Mouse (Mus musculus): ENCODE results near the gene Plcb4. TPM values are rescaled to one million over a fixed set of nuclear protein-coding genes. Genes with fewer than 3 reads are reported as not detected.

Gene Plcb4
- polyA plus RNA-seq, 1 experiment from 2014 or later, result 16.7 TPM

DNA sequence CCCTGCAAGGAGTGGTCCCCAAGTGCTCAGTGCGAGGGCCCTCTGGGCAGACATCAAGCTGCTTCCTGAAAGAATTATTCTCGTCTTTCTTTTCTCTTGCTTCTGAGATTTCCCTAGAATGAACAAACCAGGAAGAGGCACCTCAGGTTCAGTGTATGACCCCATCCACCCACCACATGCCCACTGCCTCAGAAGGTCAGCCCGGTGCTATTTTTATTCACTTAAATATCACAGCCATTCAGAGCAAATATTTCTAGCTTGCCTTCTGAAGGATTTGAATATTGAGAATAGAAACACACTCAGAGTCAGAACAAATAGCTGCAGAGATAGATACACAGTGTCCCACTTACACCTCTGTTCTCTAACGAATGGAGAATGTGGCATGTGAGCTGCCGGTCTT is 193.2 kb downstream of the Plcb4 start:
- Histone ChIP-seq H3K9me3 (ENCODE audit: control insufficient read depth, low read length) (no peaks in the 10 kb centered on the region), H3K9ac (ENCODE audit: low read length) (no peak overlapping the region), H3K36me3 (ENCODE audit: control insufficient read depth, insufficient read depth, low read length) (no peaks in the 10 kb centered on the region), H3K4me2 (ENCODE audit: low read depth) (no peak overlapping the region), H3K4me1 (ENCODE audit: control insufficient read depth, insufficient read depth, low read length) (no peaks in the 10 kb centered on the region), H3K4me3 (ENCODE audit: low read depth, low read length) (no peak overlapping the region), H3K27me3 (ENCODE audit: control insufficient read depth, insufficient read depth, low read length) (no peaks in the 10 kb centered on the region), H3K27ac (ENCODE audit: low read depth, low read length) (no peak overlapping the region)
- DNase-seq (ENCODE audit: low spot score) (no peak), ATAC-seq (ENCODE audit: insufficient read depth, low FRiP score, low TSS enrichment) (no peak)
- 92% methylated on average over 5 of the region's 5 CpGs for WGBS

- 95% methylated on average over 2 of the region's 2 CpGs for WGBS
- no peak for DNase-seq (ENCODE audit: low spot score)
These were observed 194.3 kb downstream of the Plcb4 start for GRCm38 (mm10) chr2:135853085-135853484.

GRCm38 (mm10) chr2:135854059-135854458 is 195.2 kb downstream of the Plcb4 start:
- H3K9ac ChIP-seq (ENCODE audit: low read length), result no peak overlapping the region
- H3K27ac ChIP-seq (ENCODE audit: low read depth, low read length), result no peak overlapping the region
- no peak overlapping the region for H3K4me3 ChIP-seq (ENCODE audit: low read depth, low read length)
- DNase-seq (ENCODE audit: low spot score) (no peak), ATAC-seq (ENCODE audit: insufficient read depth, low FRiP score, low TSS enrichment) (no peak)
- H3K4me1 ChIP-seq (ENCODE audit: control insufficient read depth, insufficient read depth, low read length), result no peaks in the 10 kb centered on the region
- no peak overlapping the region for H3K4me2 ChIP-seq (ENCODE audit: low read depth)
- H3K36me3 ChIP-seq (ENCODE audit: control insufficient read depth, insufficient read depth, low read length), result no peaks in the 10 kb centered on the region
- 90% methylated on average over 2 of the region's 2 CpGs for WGBS
- no peaks in the 10 kb centered on the region for H3K27me3 ChIP-seq (ENCODE audit: control insufficient read depth, insufficient read depth, low read length)
- no peaks in the 10 kb centered on the region for H3K9me3 ChIP-seq (ENCODE audit: control insufficient read depth, low read length)

More at GRCm38 (mm10) chr2:135853085-135853484, 194.3 kb downstream of the Plcb4 start:
- no peak overlapping the region for H3K4me2 ChIP-seq (ENCODE audit: low read depth)
- H3K36me3 ChIP-seq (ENCODE audit: control insufficient read depth, insufficient read depth, low read length), result no peaks in the 10 kb centered on the region
- ATAC-seq (ENCODE audit: insufficient read depth, low FRiP score, low TSS enrichment), result no peak
- no peak overlapping the region for H3K9ac ChIP-seq (ENCODE audit: low read length)
- H3K27ac ChIP-seq (ENCODE audit: low read depth, low read length), result no peak overlapping the region
- H3K27me3 ChIP-seq (ENCODE audit: control insufficient read depth, insufficient read depth, low read length), result no peaks in the 10 kb centered on the region
- H3K9me3 ChIP-seq (ENCODE audit: control insufficient read depth, low read length), result no peaks in the 10 kb centered on the region
- no peak overlapping the region for H3K4me3 ChIP-seq (ENCODE audit: low read depth, low read length)
- H3K4me1 ChIP-seq (ENCODE audit: control insufficient read depth, insufficient read depth, low read length), result no peaks in the 10 kb centered on the region

DNA sequence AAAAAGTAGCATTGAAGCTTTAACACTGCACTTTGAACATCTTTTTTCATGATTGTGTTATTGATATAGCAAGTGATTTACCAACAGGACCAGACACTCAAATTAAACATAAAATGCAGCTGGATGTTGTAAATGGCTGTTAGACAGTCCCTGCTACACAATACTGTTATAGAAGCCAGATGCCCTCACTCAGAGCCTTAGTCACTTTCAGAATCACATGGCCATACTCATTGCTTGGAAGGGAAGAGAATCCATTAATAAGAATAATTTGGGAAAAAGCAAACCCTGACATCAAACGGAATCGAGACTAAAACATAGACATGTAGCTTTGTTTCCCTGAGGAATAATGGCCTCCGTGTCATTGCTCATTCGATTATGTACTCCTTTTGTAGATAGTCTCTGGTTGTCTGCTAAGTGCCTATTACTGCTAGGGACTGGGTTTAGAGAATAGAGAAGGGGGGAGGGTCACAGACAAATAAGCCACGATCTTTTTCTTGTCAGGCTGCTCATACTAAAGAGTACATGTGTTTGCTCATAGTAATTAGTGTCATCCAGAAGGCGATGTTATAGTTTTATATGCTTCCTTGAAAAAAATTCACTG is 197.2 kb downstream of the Plcb4 start:
- DNase-seq (ENCODE audit: low spot score) (no peak), ATAC-seq (ENCODE audit: insufficient read depth, low FRiP score, low TSS enrichment) (no peak)
- H3K36me3 ChIP-seq (ENCODE audit: control insufficient read depth, insufficient read depth, low read length), result no peaks in the 10 kb centered on the region
- H3K27me3 ChIP-seq (ENCODE audit: control insufficient read depth, insufficient read depth, low read length), result no peaks in the 10 kb centered on the region
- WGBS, result 62% methylated on average over 6 of the region's 6 CpGs
- H3K4me2 ChIP-seq (ENCODE audit: low read depth), result no peak overlapping the region
- no peak overlapping the region for H3K9ac ChIP-seq (ENCODE audit: low read length)
- H3K27ac ChIP-seq (ENCODE audit: low read depth, low read length), result no peak overlapping the region
- no peaks in the 10 kb centered on the region for H3K4me1 ChIP-seq (ENCODE audit: control insufficient read depth, insufficient read depth, low read length)
- H3K4me3 ChIP-seq (ENCODE audit: low read depth, low read length), result no peak overlapping the region
- no peaks in the 10 kb centered on the region for H3K9me3 ChIP-seq (ENCODE audit: control insufficient read depth, low read length)

- no peak overlapping the region for H3K9ac ChIP-seq (ENCODE audit: low read length)
- 90% methylated on average over 2 of the region's 2 CpGs for WGBS
These were observed 198.0 kb downstream of the Plcb4 start for GRCm38 (mm10) chr2:135856826-135857225.

DNA sequence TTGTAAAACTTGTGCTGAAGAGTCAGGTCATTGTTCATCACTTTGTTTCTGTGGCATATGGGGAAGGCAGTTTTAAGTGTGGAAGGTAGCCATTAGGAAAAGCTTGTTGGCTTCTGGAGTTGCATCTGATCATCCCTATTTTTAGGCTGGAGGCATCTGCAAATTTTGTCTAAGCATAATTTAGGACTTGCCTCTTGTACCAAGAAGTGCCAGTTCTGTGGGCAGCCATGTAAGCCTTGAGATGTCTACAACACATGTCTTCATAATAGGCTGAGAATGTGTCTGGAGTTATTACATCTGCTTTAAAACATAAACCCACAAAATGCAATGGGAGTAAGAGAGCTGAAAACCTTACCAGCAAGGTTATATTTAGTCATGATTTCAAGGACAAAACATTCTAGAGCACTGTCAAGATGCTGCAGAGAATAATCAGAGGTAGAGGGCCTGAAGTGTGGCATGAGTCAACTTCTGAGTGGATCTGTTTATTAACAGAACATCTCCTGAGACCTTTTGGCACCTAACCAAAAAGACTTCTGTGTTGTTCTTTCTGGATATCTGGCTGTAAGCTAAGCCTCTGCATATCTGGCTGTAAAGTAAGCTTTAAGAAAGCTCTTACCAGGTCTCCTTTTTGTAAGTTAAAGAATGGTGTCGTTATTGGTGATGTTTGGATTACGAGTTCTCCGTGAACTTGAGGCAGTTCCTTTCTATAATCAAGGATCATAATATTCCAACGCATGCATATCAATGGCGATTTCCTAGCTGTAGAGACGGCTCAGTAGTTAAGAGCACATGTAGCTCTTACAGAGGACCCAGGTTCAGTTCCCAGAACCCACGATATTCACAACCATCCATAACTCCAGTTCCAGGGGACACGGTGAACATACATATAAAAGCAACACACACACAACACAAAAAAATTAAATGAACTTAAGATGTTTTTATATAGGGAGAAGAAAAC is 203.0 kb downstream of the Plcb4 start:
- Histone ChIP-seq H3K9me3 (ENCODE audit: control insufficient read depth, low read length) (no peaks in the 10 kb centered on the region), H3K27ac (ENCODE audit: low read depth, low read length) (no peak overlapping the region), H3K9ac (ENCODE audit: low read length) (no peak overlapping the region), H3K27me3 (ENCODE audit: control insufficient read depth, insufficient read depth, low read length) (no peaks in the 10 kb centered on the region), H3K4me2 (ENCODE audit: low read depth) (no peak overlapping the region), H3K4me1 (ENCODE audit: control insufficient read depth, insufficient read depth, low read length) (no peaks in the 10 kb centered on the region), H3K4me3 (ENCODE audit: low read depth, low read length) (no peak overlapping the region), H3K36me3 (ENCODE audit: control insufficient read depth, insufficient read depth, low read length) (no peaks in the 10 kb centered on the region)
- ATAC-seq (ENCODE audit: insufficient read depth, low FRiP score, low TSS enrichment) (no peak), DNase-seq (ENCODE audit: low spot score) (no peak)
- WGBS, result 92% methylated on average over 8 of the region's 8 CpGs

More at GRCm38 (mm10) chr2:135856826-135857225, 198.0 kb downstream of the Plcb4 start:
- Histone ChIP-seq H3K9me3 (ENCODE audit: control insufficient read depth, low read length) (no peaks in the 10 kb centered on the region), H3K4me1 (ENCODE audit: control insufficient read depth, insufficient read depth, low read length) (no peaks in the 10 kb centered on the region), H3K4me2 (ENCODE audit: low read depth) (no peak overlapping the region), H3K4me3 (ENCODE audit: low read depth, low read length) (no peak overlapping the region), H3K27me3 (ENCODE audit: control insufficient read depth, insufficient read depth, low read length) (no peaks in the 10 kb centered on the region), H3K36me3 (ENCODE audit: control insufficient read depth, insufficient read depth, low read length) (no peaks in the 10 kb centered on the region), H3K27ac (ENCODE audit: low read depth, low read length) (no peak overlapping the region)
- DNase-seq (ENCODE audit: low spot score), result no peak
- no peak for ATAC-seq (ENCODE audit: insufficient read depth, low FRiP score, low TSS enrichment)

DNA sequence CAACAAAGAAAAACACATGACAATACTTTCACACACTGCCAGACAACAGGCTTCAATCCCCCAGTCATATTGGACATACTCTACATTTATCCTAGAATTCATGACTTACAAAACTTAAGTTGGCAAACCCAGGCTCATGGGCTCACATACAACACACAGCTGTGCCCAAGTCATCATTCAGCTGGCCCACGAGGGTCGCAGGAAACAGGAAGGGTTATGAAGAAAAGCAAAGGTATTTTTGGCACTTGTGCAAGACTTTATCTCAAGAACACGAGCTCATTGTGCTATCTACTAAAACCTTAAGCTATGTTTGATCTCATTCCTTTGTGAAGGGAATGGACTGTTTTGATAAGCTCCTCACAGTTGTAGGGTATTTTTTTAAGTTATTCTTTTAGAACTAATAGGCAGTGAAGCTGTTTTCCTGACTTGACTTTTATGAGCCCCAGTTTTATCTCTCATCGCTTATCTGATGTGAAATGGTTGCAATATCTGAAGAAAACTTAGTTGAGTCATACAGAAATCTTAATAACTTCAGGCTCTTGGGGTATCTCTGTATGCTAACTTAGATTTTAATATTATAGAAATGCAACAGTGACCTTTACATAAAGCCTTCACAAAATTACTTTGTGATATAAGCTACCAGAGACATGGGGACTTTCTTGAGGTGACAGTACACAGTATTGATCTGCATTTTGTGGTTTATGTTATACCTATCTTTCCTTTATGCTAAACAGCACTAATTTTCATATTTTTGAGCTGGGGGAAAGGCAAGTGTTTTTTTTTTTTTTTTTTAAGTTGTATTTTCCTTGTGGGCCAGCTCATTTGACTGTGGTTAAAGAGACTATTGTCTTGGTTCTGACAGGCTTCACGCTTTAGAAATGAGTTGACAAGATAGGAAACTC is 203.9 kb downstream of the Plcb4 start:
- no peaks in the 10 kb centered on the region for H3K27me3 ChIP-seq (ENCODE audit: control insufficient read depth, insufficient read depth, low read length)
- no peak for DNase-seq (ENCODE audit: low spot score)
- no peak overlapping the region for H3K4me2 ChIP-seq (ENCODE audit: low read depth)
- no peak overlapping the region for H3K27ac ChIP-seq (ENCODE audit: low read depth, low read length)
- no peak overlapping the region for H3K4me3 ChIP-seq (ENCODE audit: low read depth, low read length)
- ATAC-seq (ENCODE audit: insufficient read depth, low FRiP score, low TSS enrichment), result no peak
- no peaks in the 10 kb centered on the region for H3K4me1 ChIP-seq (ENCODE audit: control insufficient read depth, insufficient read depth, low read length)
- H3K36me3 ChIP-seq (ENCODE audit: control insufficient read depth, insufficient read depth, low read length), result no peaks in the 10 kb centered on the region
- WGBS, result 89% methylated on average over 5 of the region's 5 CpGs
- no peak overlapping the region for H3K9ac ChIP-seq (ENCODE audit: low read length)
- H3K9me3 ChIP-seq (ENCODE audit: control insufficient read depth, low read length), result no peaks in the 10 kb centered on the region

GRCm38 (mm10) chr2:135863391-135864076 is 204.7 kb downstream of the Plcb4 start:
- Histone ChIP-seq H3K27me3 (ENCODE audit: control insufficient read depth, insufficient read depth, low read length) (no peaks in the 10 kb centered on the region), H3K27ac (ENCODE audit: low read depth, low read length) (no peak overlapping the region), H3K4me2 (ENCODE audit: low read depth) (no peak overlapping the region), H3K9ac (ENCODE audit: low read length) (no peak overlapping the region), H3K4me3 (ENCODE audit: low read depth, low read length) (no peak overlapping the region), H3K9me3 (ENCODE audit: control insufficient read depth, low read length) (no peaks in the 10 kb centered on the region), H3K4me1 (ENCODE audit: control insufficient read depth, insufficient read depth, low read length) (no peaks in the 10 kb centered on the region), H3K36me3 (ENCODE audit: control insufficient read depth, insufficient read depth, low read length) (no peaks in the 10 kb centered on the region)
- no peak for ATAC-seq (ENCODE audit: insufficient read depth, low FRiP score, low TSS enrichment)
- DNase-seq (ENCODE audit: low spot score), result no peak
- 74% methylated on average over 4 of the region's 4 CpGs for WGBS

All from neural tube, embryonic 11.5 days (tissue).